Mouse (Mus musculus) midbrain, postnatal 0 days (tissue): ENCODE measurements around the gene Mamdc2. TPM values are rescaled to one million over a fixed set of nuclear protein-coding genes. Genes with fewer than 3 reads are reported as not detected.
A peak's percentile ranks its signal among the peaks of the same experiment; 100 is the strongest.

Source experiments
- ATAC-seq: fragments of 200-750 bp; cut with Nextera tagmentation; 2 replicates; pipeline ENCODE4 v1.8.0; 2017; ENCODE audit warnings: moderate number of reproducible peaks, mild to moderate bottlenecking, moderate TSS enrichment, moderate library complexity; ENCODE audit not compliant: low FRiP score
- DNase-seq: peaks from one replicate; pipeline ENCODE4 v3.0.0-alpha.2; 2015; ENCODE audit warnings: low spot score
- H3K27ac ChIP-seq: fragments of 300-500 bp; sonication (generic); 2 replicates; pipeline ENCODE4 v1.5.1; 2014; ENCODE audit warnings: low read depth, mild to moderate bottlenecking, low read length, mixed read lengths
- H3K27me3 ChIP-seq: fragments of 300-500 bp; sonication (generic); 2 replicates; pipeline ENCODE4 v1.6.1; 2014; ENCODE audit warnings: low read length, control low read depth, mixed read lengths; ENCODE audit not compliant: insufficient read depth
- H3K36me3 ChIP-seq: fragments of 300-500 bp; sonication (generic); 2 replicates; pipeline ENCODE4 v1.6.1; 2014; ENCODE audit warnings: low read length, control low read depth, mixed read lengths; ENCODE audit not compliant: insufficient read depth
- H3K4me1 ChIP-seq: fragments of 300-500 bp; sonication (generic); 2 replicates; pipeline ENCODE4 v1.6.1; 2014; ENCODE audit warnings: mild to moderate bottlenecking, control low read depth, antibody characterized with exemption, low read length, mixed read lengths; ENCODE audit not compliant: insufficient read depth
- H3K4me2 ChIP-seq: fragments of 300-500 bp; sonication (generic); 2 replicates; pipeline ENCODE4 v1.6.1; 2014; ENCODE audit warnings: low read depth, mild to moderate bottlenecking, low read length, mixed read lengths; ENCODE audit not compliant: poor library complexity, severe bottlenecking
- H3K4me3 ChIP-seq: fragments of 300-500 bp; sonication (generic); 2 replicates; pipeline ENCODE4 v1.5.1; 2014; ENCODE audit warnings: low read depth, mild to moderate bottlenecking, low read length, moderate library complexity
- H3K9ac ChIP-seq: fragments of 300-500 bp; sonication (generic); replicated peaks from 2 replicates; pipeline ENCODE4 v1.6.1; 2014; ENCODE audit warnings: mild to moderate bottlenecking, low read length, moderate library complexity, mixed read lengths; ENCODE audit not compliant: poor library complexity, severe bottlenecking
- H3K9me3 ChIP-seq: fragments of 300-500 bp; sonication (generic); 2 replicates; pipeline ENCODE4 v1.6.1; 2016; ENCODE audit warnings: low read length, control low read depth
- CTCF ChIP-seq: IDR thresholded peaks from 2 replicates; pipeline ENCODE4 v1.5.1; 2016; ENCODE audit warnings: antibody characterized with exemption, mild to moderate bottlenecking
- WGBS: fragments of 180-500 bp; shearing (Covaris S2); extraction: QIAGEN DNeasy Blood & Tissue Kit; methylation state at CpG from one replicate; pipeline ENCODE4 v1.1.7; 2014; 5-methylcytosine and 5-hydroxymethylcytosine counted together
- polyA plus RNA-seq: library from polyadenylated mRNA; unstranded; fragments of >200 nt; fragmentation: Nextera tagmentation; extraction: Ambion mirVana; gene quantifications from 2 replicates; pipeline ENCODE4 v1.2.1, GENCODE M21; 2015
- total RNA-seq: library from RNA; depleted of rRNA; stranded (reverse); fragments of >200 nt; gene quantifications from 2 replicates; pipeline ENCODE4 v1.2.3, GENCODE M21; 2014

The Mamdc2 gene
- total and polyA plus RNA-seq, 2 experiments from 2014 or later = 4.2 to 5.3 TPM

- Histone ChIP-seq H3K27ac (no peak overlapping the region), H3K4me2 (no peak overlapping the region), H3K9me3 (no peaks in the 10 kb centered on the region), H3K4me1 (no peaks in the 10 kb centered on the region), H3K9ac (no peak overlapping the region), H3K36me3 (no peaks in the 10 kb centered on the region), H3K4me3 (no peak overlapping the region), H3K27me3 (no peaks in the 10 kb centered on the region)
- TF ChIP-seq CTCF = peak; percentile 56
- DNase-seq = peak; percentile 40
- 16% methylated on average over 10 of the region's 10 CpGs for WGBS
- no peak for ATAC-seq
These were observed 30.8 kb upstream of the Mamdc2 start for GRCm38 (mm10) chr19:23478895-23479596.

DNA sequence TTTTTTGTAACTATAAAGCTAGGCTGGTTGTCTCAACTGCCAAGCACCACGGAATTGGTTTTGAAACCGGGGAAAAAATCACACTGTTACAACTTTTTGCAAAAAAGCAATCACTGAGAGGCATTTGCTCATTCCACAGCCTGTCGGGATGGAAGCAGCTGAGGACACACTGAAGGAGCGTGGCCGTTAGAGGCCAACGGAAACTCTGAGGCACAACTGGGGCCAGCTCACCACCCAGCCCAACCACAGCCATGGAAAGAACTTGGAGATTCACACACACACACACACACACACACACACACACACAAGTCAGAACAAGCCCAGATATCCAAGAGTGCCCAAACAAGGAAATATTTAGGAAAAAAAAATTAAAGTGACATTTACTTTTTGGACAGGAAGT, 29.6 kb upstream of the Mamdc2 start:
- Histone ChIP-seq H3K4me1 (no peaks in the 10 kb centered on the region), H3K36me3 (no peaks in the 10 kb centered on the region), H3K4me2 (no peak overlapping the region), H3K27ac (no peak overlapping the region), H3K9me3 (no peaks in the 10 kb centered on the region), H3K4me3 (no peak overlapping the region), H3K27me3 (no peaks in the 10 kb centered on the region), H3K9ac (no peak overlapping the region)
- WGBS = 75% methylated on average over 6 of the region's 6 CpGs
- ATAC-seq (no peak), DNase-seq (no peak)
- TF ChIP-seq CTCF = no peak

DNA sequence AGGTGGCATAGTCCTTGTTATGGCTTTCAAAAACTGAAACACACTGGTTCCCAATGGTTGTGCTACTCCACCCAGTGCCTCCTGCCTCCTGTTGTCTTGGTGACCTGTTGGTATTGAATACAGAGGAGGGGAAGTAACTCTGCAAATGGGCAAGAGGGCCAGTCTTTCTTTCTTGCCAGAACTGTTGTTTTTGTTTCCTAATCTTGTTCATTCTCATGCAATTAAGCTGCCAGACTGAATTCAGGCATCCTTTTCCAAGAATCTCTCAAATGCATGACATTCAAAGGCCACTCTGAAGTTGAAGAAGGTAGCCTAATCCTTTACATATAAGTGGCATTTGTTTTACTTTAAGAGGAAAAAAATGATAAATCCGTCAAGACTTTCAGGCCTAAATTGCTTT, 19.6 kb upstream of the Mamdc2 start:
- no peak for TF ChIP-seq CTCF
- Histone ChIP-seq H3K36me3 (no peaks in the 10 kb centered on the region), H3K9me3 (no peaks in the 10 kb centered on the region), H3K4me1 (no peaks in the 10 kb centered on the region), H3K4me2 (no peak overlapping the region), H3K9ac (no peak overlapping the region), H3K27me3 (no peaks in the 10 kb centered on the region), H3K4me3 (no peak overlapping the region), H3K27ac (no peak overlapping the region)
- no peak for ATAC-seq
- peak; percentile 25 for DNase-seq
- WGBS = 15% methylated on average over 1 of the region's 1 CpGs

GRCm38 (mm10) chr19:23467011-23467410, 18.8 kb upstream of the Mamdc2 start:
- Histone ChIP-seq H3K36me3 (no peaks in the 10 kb centered on the region), H3K9me3 (no peaks in the 10 kb centered on the region), H3K27ac (no peak overlapping the region), H3K4me3 (no peak overlapping the region), H3K27me3 (no peaks in the 10 kb centered on the region), H3K4me1 (no peaks in the 10 kb centered on the region), H3K9ac (no peak overlapping the region), H3K4me2 (no peak overlapping the region)
- DNase-seq (no peak), ATAC-seq (no peak)
- no peak for TF ChIP-seq CTCF
- 73% methylated on average over 2 of the region's 2 CpGs for WGBS

DNA sequence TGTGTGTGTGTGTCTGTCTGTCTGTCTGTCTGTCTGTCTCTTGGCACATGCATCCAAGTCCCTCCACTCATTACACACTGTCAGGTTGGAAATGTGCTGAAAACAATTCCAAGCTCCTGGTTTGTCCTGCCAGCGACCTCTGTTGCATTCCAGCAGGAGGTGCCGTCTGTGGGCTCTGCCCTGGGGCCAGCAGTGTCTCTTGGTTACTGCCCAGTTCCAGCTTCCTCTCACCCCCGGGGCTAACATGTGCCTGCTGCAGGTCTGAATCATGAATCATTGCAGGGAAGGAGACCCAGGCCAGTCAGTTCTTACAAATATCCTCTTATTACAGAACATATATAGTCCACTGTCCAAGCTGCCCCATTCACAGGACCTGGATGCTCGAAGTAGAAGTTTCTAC, 9.2 kb upstream of the Mamdc2 start:
- Histone ChIP-seq H3K4me2 (no peak overlapping the region), H3K9me3 (peaks cover 4% of the 10 kb centered on the region; the same call in 1 of the 2 replicates), H3K27me3 (no peaks in the 10 kb centered on the region), H3K27ac (no peak overlapping the region), H3K9ac (no peak overlapping the region), H3K4me3 (no peak overlapping the region), H3K36me3 (no peaks in the 10 kb centered on the region), H3K4me1 (no peaks in the 10 kb centered on the region)
- ATAC-seq = no peak
- no peak for DNase-seq
- no peak for TF ChIP-seq CTCF
- WGBS = 51% methylated on average over 4 of the region's 4 CpGs

GRCm38 (mm10) chr19:23451361-23451760, 3.1 kb upstream of the Mamdc2 start:
- Histone ChIP-seq H3K27ac (no peak overlapping the region), H3K4me2 (no peak overlapping the region), H3K27me3 (no peaks in the 10 kb centered on the region), H3K4me3 (no peak overlapping the region), H3K4me1 (peaks cover 11% of the 10 kb centered on the region; the same call in 1 of the 2 replicates), H3K9ac (no peak overlapping the region), H3K9me3 (peaks cover 4% of the 10 kb centered on the region; the same call in 1 of the 2 replicates), H3K36me3 (no peaks in the 10 kb centered on the region)
- WGBS = 80% methylated on average over 4 of the region's 4 CpGs
- DNase-seq (no peak), ATAC-seq (no peak)
- TF ChIP-seq CTCF = no peak
